Mouse (Mus musculus) G1E (cell line): ENCODE data around the gene Disc1. TPM values are rescaled to one million over a fixed set of nuclear protein-coding genes. Genes with fewer than 3 reads are reported as not detected.

Experiments used
- ATAC-seq: 2 replicates; pipeline ENCODE4 v1.8.0; 2016; ENCODE audit warnings: mild to moderate bottlenecking; ENCODE audit not compliant: insufficient number of reproducible peaks, poor library complexity, low FRiP score, severe bottlenecking; ENCODE audit errors: extremely low read depth
- DNase-seq: peaks from one replicate; pipeline ENCODE4 v3.0.0; 2012; ENCODE audit warnings: low spot score
- H3K27me3 ChIP-seq: 2 replicates; pipeline ENCODE4 v1.6.1; 2012; ENCODE audit warnings: mild to moderate bottlenecking, low read length, inconsistent platforms; ENCODE audit not compliant: insufficient read depth
- H3K36me3 ChIP-seq: replicated peaks from 2 replicates; pipeline ENCODE3; 2012; ENCODE audit warnings: mild to moderate bottlenecking, inconsistent platforms
- H3K4me1 ChIP-seq: 2 replicates; pipeline ENCODE4 v1.6.1; 2012; ENCODE audit warnings: low read depth, low read length, inconsistent platforms, mixed read lengths; ENCODE audit not compliant: insufficient read depth
- H3K4me3 ChIP-seq: 2 replicates; pipeline ENCODE4 v1.5.1; 2012; ENCODE audit warnings: low read depth, mild to moderate bottlenecking, inconsistent platforms, low read length, moderate library complexity, mixed read lengths
- H3K9me3 ChIP-seq: replicated peaks from 2 replicates; pipeline ENCODE4 v1.6.1; 2012; ENCODE audit warnings: inconsistent platforms
- CTCF ChIP-seq: IDR thresholded peaks from 2 replicates; pipeline ENCODE4 v1.5.1; 2012; ENCODE audit warnings: low read depth, low read length, inconsistent platforms, mixed read lengths
- GATA1 ChIP-seq: IDR thresholded peaks from 2 replicates; pipeline ENCODE4 v1.6.1; 2012; ENCODE audit warnings: borderline replicate concordance, low read length, inconsistent platforms, mixed read lengths
- GATA2 ChIP-seq: IDR thresholded peaks from 2 replicates; pipeline ENCODE4 v1.6.1; 2012; ENCODE audit warnings: low read depth, low read length, inconsistent platforms, borderline replicate concordance
- POLR2AphosphoS5 ChIP-seq: IDR thresholded peaks from 2 replicates; pipeline ENCODE4 v1.6.1; 2012; ENCODE audit warnings: low read depth, low read length, inconsistent platforms; ENCODE audit not compliant: insufficient replicate concordance
- TAL1 ChIP-seq: conservative IDR thresholded peaks from 2 replicates; pipeline ENCODE4 v1.6.1; 2012; ENCODE audit warnings: low read depth, low read length, inconsistent platforms, mixed read lengths
- polyA plus RNA-seq: library from polyadenylated mRNA; stranded (reverse); fragments of >175 nt; gene quantifications from 2 replicates; pipeline ENCODE4 v1.2.3, GENCODE M21; 2012
- total RNA-seq, 2 experiments: library from RNA; stranded (forward) in 1 of 2; stranded (reverse) in 1 of 2; fragments of 200-1000 nt in 1 of 2; fragments of >200 nt in 1 of 2; fragmentation: Nextera tagmentation in 1 of 2; gene quantifications; 2 replicates each; pipeline ENCODE4 v1.2.3; 2014 to 2017

Disc1 gene
- total RNA-seq (2014; fragmentation: Nextera tagmentation) (not detected in 2 replicates), total RNA-seq (2017) (not detected in 2 replicates), polyA plus RNA-seq (not detected in 2 replicates)

- H3K4me3 ChIP-seq: peak within 1 kb of the TSS; percentile 16; the same call in 1 of the 2 replicates
- TF ChIP-seq CTCF: no peak
- no peak for TF ChIP-seq GATA2
- no peak for TF ChIP-seq TAL1
- TF ChIP-seq GATA1: no peak
- TF ChIP-seq POLR2AphosphoS5: no peak
- ATAC-seq: no peak
- H3K9me3 ChIP-seq: peaks cover 69% of the 10 kb centered on the region
- H3K4me1 ChIP-seq: no peaks in the 10 kb centered on the region
- H3K36me3 ChIP-seq: no peaks in the 10 kb centered on the region
- no peak for DNase-seq
- H3K27me3 ChIP-seq: peaks cover 2% of the 10 kb centered on the region; the same call in 1 of the 2 replicates
Observed at GRCm38 (mm10) chr8:125053505-125054435, at the start of gene Disc1. TSS of gene Disc1 (plus strand) at chr8:125054195.

- H3K4me1 ChIP-seq: peaks cover 6% of the 10 kb centered on the region
- ATAC-seq (peak; percentile 62), DNase-seq (peak; percentile 69)
- peak within 1 kb of the TSS; percentile 85 for H3K4me3 ChIP-seq
- H3K27me3 ChIP-seq: peaks cover 2% of the 10 kb centered on the region; the same call in 1 of the 2 replicates
- peaks cover 30% of the 10 kb centered on the region for H3K9me3 ChIP-seq
- TF ChIP-seq GATA2 (no peak), GATA1 (no peak), CTCF (no peak), POLR2AphosphoS5 (no peak), TAL1 (no peak)
- peaks cover 19% of the 10 kb centered on the region for H3K36me3 ChIP-seq
Observed at GRCm38 (mm10) chr8:125012695-125013627, 41.0 kb upstream of the Disc1 start, which contains the start of gene Tsnax. TSS of gene Tsnax (plus strand) at chr8:125012997.

GRCm38 (mm10) chr8:125024085-125024484, 29.9 kb upstream of the Disc1 start:
- no peak overlapping the region for H3K4me3 ChIP-seq
- no peaks in the 10 kb centered on the region for H3K4me1 ChIP-seq
- H3K9me3 ChIP-seq: peaks cover 22% of the 10 kb centered on the region; the same call in 1 of the 2 replicates
- no peak for ATAC-seq
- TF ChIP-seq GATA2: no peak
- no peak for TF ChIP-seq TAL1
- TF ChIP-seq GATA1: no peak
- TF ChIP-seq POLR2AphosphoS5: no peak
- no peak for TF ChIP-seq CTCF
- H3K27me3 ChIP-seq: no peaks in the 10 kb centered on the region
- H3K36me3 ChIP-seq: peaks cover 60% of the 10 kb centered on the region
- DNase-seq: no peak

- Histone ChIP-seq H3K4me1 (peaks cover 10% of the 10 kb centered on the region), H3K36me3 (peaks cover 79% of the 10 kb centered on the region), H3K9me3 (peaks cover 27% of the 10 kb centered on the region), H3K27me3 (no peaks in the 10 kb centered on the region), H3K4me3 (no peak overlapping the region)
- DNase-seq (no peak), ATAC-seq (no peak)
- no peak for TF ChIP-seq POLR2AphosphoS5
- no peak for TF ChIP-seq GATA2
- no peak for TF ChIP-seq GATA1
Observed at GRCm38 (mm10) chr8:125027211-125027610, 26.8 kb upstream of the Disc1 start.

- H3K27me3 ChIP-seq: no peaks in the 10 kb centered on the region
- no peak for DNase-seq
- peaks cover 10% of the 10 kb centered on the region for H3K4me1 ChIP-seq
- H3K9me3 ChIP-seq: peaks cover 30% of the 10 kb centered on the region
- H3K4me3 ChIP-seq: no peak overlapping the region
- TF ChIP-seq TAL1: no peak
- TF ChIP-seq CTCF: no peak
- TF ChIP-seq GATA1: no peak
- TF ChIP-seq GATA2: no peak
- no peak for TF ChIP-seq POLR2AphosphoS5
- peaks cover 86% of the 10 kb centered on the region for H3K36me3 ChIP-seq
- ATAC-seq: no peak
Observed at GRCm38 (mm10) chr8:125028841-125029240, 25.2 kb upstream of the Disc1 start.

GRCm38 (mm10) chr8:125031276-125031675, 22.7 kb upstream of the Disc1 start:
- H3K36me3 ChIP-seq: peaks cover 87% of the 10 kb centered on the region
- peak; percentile 67 for ATAC-seq

More at GRCm38 (mm10) chr8:125031276-125031675, 22.7 kb upstream of the Disc1 start:
- Histone ChIP-seq H3K4me3 (no peak overlapping the region), H3K27me3 (no peaks in the 10 kb centered on the region), H3K9me3 (peaks cover 29% of the 10 kb centered on the region), H3K4me1 (peaks cover 10% of the 10 kb centered on the region)
- DNase-seq: no peak
- no peak for TF ChIP-seq GATA1
- no peak for TF ChIP-seq TAL1
- no peak for TF ChIP-seq CTCF
- no peak for TF ChIP-seq POLR2AphosphoS5
- TF ChIP-seq GATA2: no peak
